Mouse (Mus musculus) kidney, postnatal 0 days (tissue): ENCODE data around the gene Cacna1c. TPM values are rescaled to one million over a fixed set of nuclear protein-coding genes. Genes with fewer than 3 reads are reported as not detected.

Experiments used
- ATAC-seq: fragments of 200-750 bp; cut with Nextera tagmentation; replicated peaks from 2 replicates; pipeline ENCODE4 v1.8.0; 2017; ENCODE audit warnings: low read depth, moderate number of reproducible peaks, moderate TSS enrichment, moderate library complexity; ENCODE audit not compliant: low FRiP score
- DNase-seq: peaks from one replicate; pipeline ENCODE4 v3.0.0-alpha.2; 2016; ENCODE audit warnings: low spot score
- H3K27ac ChIP-seq: fragments of 300-500 bp; sonication (generic); 2 replicates; pipeline ENCODE4 v1.5.1; 2014; ENCODE audit warnings: mild to moderate bottlenecking
- H3K27me3 ChIP-seq: fragments of 300-500 bp; sonication (generic); 2 replicates; pipeline ENCODE4 v1.6.1; 2014; ENCODE audit warnings: low read length, mixed read lengths; ENCODE audit not compliant: insufficient read depth
- H3K36me3 ChIP-seq: fragments of 300-500 bp; sonication (generic); 2 replicates; pipeline ENCODE4 v1.6.1; 2014; ENCODE audit warnings: low read length, mixed read lengths; ENCODE audit not compliant: insufficient read depth
- H3K4me1 ChIP-seq: fragments of 300-500 bp; sonication (generic); replicated peaks from 2 replicates; pipeline ENCODE4 v1.6.1; 2014; ENCODE audit warnings: antibody characterized with exemption, low read length, mixed read lengths; ENCODE audit not compliant: insufficient read depth
- H3K4me2 ChIP-seq: fragments of 300-500 bp; sonication (generic); 2 replicates; pipeline ENCODE4 v1.6.1; 2014; ENCODE audit warnings: mild to moderate bottlenecking, low read length, moderate library complexity, mixed read lengths
- H3K4me3 ChIP-seq: fragments of 300-500 bp; sonication (generic); replicated peaks from 2 replicates; pipeline ENCODE4 v1.5.1; 2014; ENCODE audit warnings: low read depth, low read length
- H3K9ac ChIP-seq: fragments of 300-500 bp; sonication (generic); 2 replicates; pipeline ENCODE4 v1.6.1; 2014; ENCODE audit warnings: low read depth, low read length
- H3K9me3 ChIP-seq: fragments of 300-500 bp; sonication (generic); replicated peaks from 2 replicates; pipeline ENCODE4 v1.6.1; 2016; ENCODE audit warnings: low read length, inconsistent platforms, mixed read lengths
- CTCF ChIP-seq: IDR thresholded peaks from 2 replicates; pipeline ENCODE4 v1.5.1; 2016; ENCODE audit warnings: antibody characterized with exemption, low read depth, mild to moderate bottlenecking, moderate library complexity
- WGBS: fragments of 180-500 bp; shearing (Covaris S2); extraction: QIAGEN DNeasy Blood & Tissue Kit; methylation state at CpG from one replicate; pipeline ENCODE4 v1.1.7; 2014; 5-methylcytosine and 5-hydroxymethylcytosine counted together
- polyA plus RNA-seq: library from polyadenylated mRNA; unstranded; fragments of >200 nt; fragmentation: Nextera tagmentation; extraction: Ambion mirVana; gene quantifications from 2 replicates; pipeline ENCODE4 v1.2.1, GENCODE M21; 2015

Gene Cacna1c
- polyA plus RNA-seq, 1 experiment from 2014 or later = 1.3 TPM

GRCm38 (mm10) chr6:118738656-118739055 is 457.6 kb downstream of the Cacna1c start:
- Histone ChIP-seq H3K27me3 (no peaks in the 10 kb centered on the region), H3K9me3 (no peaks in the 10 kb centered on the region), H3K4me2 (no peak overlapping the region), H3K4me3 (no peak overlapping the region), H3K9ac (no peak overlapping the region), H3K4me1 (no peaks in the 10 kb centered on the region), H3K27ac (no peak overlapping the region), H3K36me3 (no peaks in the 10 kb centered on the region)
- ATAC-seq = no peak
- no peak for TF ChIP-seq CTCF
- no peak for DNase-seq
- WGBS = 38% methylated on average over 3 of the region's 3 CpGs

GRCm38 (mm10) chr6:118737078-118737477 is 459.1 kb downstream of the Cacna1c start:
- no peak overlapping the region for H3K4me3 ChIP-seq
- H3K4me2 ChIP-seq = no peak overlapping the region
- H3K9me3 ChIP-seq = no peaks in the 10 kb centered on the region
- ATAC-seq = no peak
- no peaks in the 10 kb centered on the region for H3K36me3 ChIP-seq
- TF ChIP-seq CTCF = no peak
- H3K27ac ChIP-seq = no peak overlapping the region
- no peak overlapping the region for H3K9ac ChIP-seq
- 74% methylated on average over 6 of the region's 6 CpGs for WGBS
- DNase-seq = no peak
- no peaks in the 10 kb centered on the region for H3K4me1 ChIP-seq
- no peaks in the 10 kb centered on the region for H3K27me3 ChIP-seq

DNA sequence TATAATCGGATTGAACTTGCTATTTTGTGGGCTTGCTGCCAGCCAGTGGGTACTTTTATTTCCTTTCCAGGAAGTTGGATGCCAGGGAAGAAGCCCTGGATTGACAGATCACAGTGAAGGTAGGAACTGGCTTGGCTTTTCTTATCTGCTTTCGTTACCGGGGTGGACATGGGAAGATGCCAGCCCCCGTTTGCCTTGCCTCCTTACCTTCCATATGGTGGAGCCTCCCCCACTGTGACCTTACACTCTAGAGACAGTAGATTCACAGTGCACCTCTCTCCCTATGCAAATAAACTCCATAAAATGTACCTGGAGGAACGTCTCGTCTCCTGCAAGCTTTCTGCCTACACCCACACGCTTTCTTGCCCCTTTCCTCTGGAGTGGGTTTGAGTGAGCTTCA is 459.7 kb downstream of the Cacna1c start:
- DNase-seq = no peak
- Histone ChIP-seq H3K27ac (no peak overlapping the region), H3K4me1 (no peaks in the 10 kb centered on the region), H3K27me3 (no peaks in the 10 kb centered on the region), H3K4me2 (no peak overlapping the region), H3K9ac (no peak overlapping the region), H3K9me3 (no peaks in the 10 kb centered on the region), H3K36me3 (no peaks in the 10 kb centered on the region), H3K4me3 (no peak overlapping the region)
- ATAC-seq = no peak
- TF ChIP-seq CTCF = no peak
- WGBS = 53% methylated on average over 7 of the region's 7 CpGs

GRCm38 (mm10) chr6:118735145-118735544 is 461.1 kb downstream of the Cacna1c start:
- Histone ChIP-seq H3K27ac (no peak overlapping the region), H3K4me3 (no peak overlapping the region), H3K4me2 (no peak overlapping the region), H3K36me3 (no peaks in the 10 kb centered on the region), H3K9me3 (no peaks in the 10 kb centered on the region), H3K4me1 (no peaks in the 10 kb centered on the region), H3K27me3 (no peaks in the 10 kb centered on the region), H3K9ac (no peak overlapping the region)
- 85% methylated on average over 3 of the region's 3 CpGs for WGBS
- TF ChIP-seq CTCF = no peak
- DNase-seq (no peak), ATAC-seq (no peak)

GRCm38 (mm10) chr6:118731937-118732336 is 464.3 kb downstream of the Cacna1c start:
- Histone ChIP-seq H3K4me3 (no peak overlapping the region), H3K27me3 (no peaks in the 10 kb centered on the region), H3K36me3 (no peaks in the 10 kb centered on the region), H3K9me3 (no peaks in the 10 kb centered on the region), H3K4me2 (no peak overlapping the region), H3K4me1 (no peaks in the 10 kb centered on the region), H3K27ac (no peak overlapping the region), H3K9ac (no peak overlapping the region)
- ATAC-seq = no peak
- WGBS = 99% methylated on average over 3 of the region's 3 CpGs
- no peak for TF ChIP-seq CTCF
- DNase-seq = no peak

DNA sequence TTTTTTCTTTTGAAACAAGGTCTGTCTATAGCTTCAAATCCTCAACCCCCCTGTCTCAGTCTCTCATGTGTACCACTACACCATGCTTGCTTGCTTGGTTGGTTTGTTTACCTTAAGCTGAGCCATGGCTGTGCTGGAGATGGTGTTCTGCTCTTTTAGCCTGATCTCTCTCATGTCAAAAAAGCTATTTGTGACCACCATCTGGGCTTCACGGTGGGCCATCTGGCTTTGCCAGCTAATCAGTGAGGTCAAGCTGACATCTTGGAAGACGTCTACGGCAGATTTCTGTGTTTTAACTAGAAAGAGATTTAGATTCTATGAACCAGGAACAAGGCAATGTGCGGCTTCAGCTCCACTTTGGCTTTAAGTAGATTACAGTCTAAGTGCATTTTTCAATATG is 471.3 kb downstream of the Cacna1c start:
- WGBS = 67% methylated on average over 4 of the region's 4 CpGs
- no peak for ATAC-seq
- TF ChIP-seq CTCF = no peak
- H3K27ac ChIP-seq = no peak overlapping the region
- H3K4me1 ChIP-seq = no peaks in the 10 kb centered on the region
- DNase-seq = no peak
- H3K4me2 ChIP-seq = no peak overlapping the region
- H3K36me3 ChIP-seq = no peaks in the 10 kb centered on the region
- no peaks in the 10 kb centered on the region for H3K27me3 ChIP-seq
- no peaks in the 10 kb centered on the region for H3K9me3 ChIP-seq
- no peak overlapping the region for H3K9ac ChIP-seq
- H3K4me3 ChIP-seq = no peak overlapping the region

DNA sequence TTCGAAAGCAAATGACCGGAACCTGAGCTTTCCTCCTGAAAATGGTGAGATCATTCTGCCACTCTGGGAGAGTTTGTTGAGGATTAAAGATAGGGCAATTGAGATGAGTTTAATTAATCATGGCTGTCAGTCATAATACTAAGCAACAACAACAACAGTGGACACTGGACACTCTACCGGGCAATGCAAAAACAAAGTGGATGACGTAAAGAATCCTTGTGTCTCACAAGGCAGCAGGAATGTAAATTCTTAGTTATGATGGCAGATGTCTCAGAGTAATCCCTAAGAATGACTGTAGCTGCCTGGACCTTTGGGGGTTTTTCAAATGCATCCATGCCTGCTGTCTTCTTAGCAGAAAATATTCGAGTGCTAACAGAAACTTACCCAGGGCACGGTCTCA is 471.8 kb downstream of the Cacna1c start:
- ATAC-seq = no peak
- Histone ChIP-seq H3K4me2 (no peak overlapping the region), H3K9me3 (no peaks in the 10 kb centered on the region), H3K9ac (no peak overlapping the region), H3K36me3 (no peaks in the 10 kb centered on the region), H3K27ac (no peak overlapping the region), H3K4me1 (no peaks in the 10 kb centered on the region; the same call in 1 of the 2 replicates), H3K4me3 (no peak overlapping the region), H3K27me3 (no peaks in the 10 kb centered on the region)
- TF ChIP-seq CTCF = no peak
- DNase-seq = no peak
- WGBS = 66% methylated on average over 6 of the region's 6 CpGs
